In the genomic region with DNA sequence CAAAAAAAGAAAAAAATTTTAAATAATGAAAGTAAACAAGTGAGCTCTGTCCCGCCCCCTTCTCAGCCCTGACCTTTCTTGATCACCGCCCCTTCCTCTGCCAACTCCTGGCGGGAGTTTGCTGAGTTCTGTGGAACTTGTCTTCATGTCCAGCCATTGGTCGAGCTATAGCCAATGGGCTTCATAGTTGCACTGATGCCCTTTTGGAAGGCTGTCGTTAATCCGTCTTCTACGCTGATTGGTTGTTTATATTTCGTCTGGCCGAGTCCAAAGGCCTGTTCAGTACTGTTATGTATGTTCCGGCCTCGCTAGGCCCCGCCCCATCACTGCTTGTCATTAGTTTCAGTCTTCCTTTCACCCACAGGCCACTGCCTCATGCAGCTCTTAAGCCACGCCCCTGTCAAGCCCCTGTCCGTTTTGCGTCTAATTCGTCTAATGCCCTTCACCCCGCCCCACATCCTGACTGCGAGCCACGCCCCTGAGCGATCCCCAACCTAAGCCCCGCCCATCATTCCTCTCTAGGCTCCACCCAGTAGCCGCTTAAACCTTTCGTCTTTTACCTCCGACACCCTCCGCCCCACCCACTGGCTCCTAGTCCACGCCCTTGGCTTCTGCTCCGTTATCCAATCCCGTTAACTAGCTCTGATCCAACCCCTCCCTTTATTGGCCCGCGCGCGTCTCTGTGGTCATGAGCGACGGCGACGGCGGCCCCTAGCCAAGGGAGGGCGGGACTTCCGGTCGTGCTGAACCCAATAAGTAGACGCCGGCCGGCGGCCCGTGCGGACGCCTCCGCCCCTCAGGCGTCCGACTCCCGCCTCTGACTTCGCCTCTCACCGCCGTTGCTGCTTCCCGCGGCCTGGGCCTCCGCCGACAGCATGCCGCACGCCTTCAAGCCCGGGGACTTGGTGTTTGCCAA, we compare ENCODE assay signal across 8 mouse cellular contexts. TPM values are rescaled to one million over a fixed set of nuclear protein-coding genes. Genes with fewer than 3 reads are reported as not detected.
DNase-seq lines count a peak whose midpoint lies in the region; ATAC-seq and TF ChIP-seq lines count a peak whose summit lies in the region.

Gene Hdgfl2, plus strand, starts transcription at position 755 of the 916 bp plus-strand sequence.

- ATAC-seq in common myeloid progenitor, adult 5-6 weeks (replicated peaks; ENCODE audit: low read depth, poor library complexity, severe bottlenecking) = peak; percentile 75
- ATAC-seq in hindbrain, postnatal 0 days = peak; percentile 94
- peak; percentile 71 for ATAC-seq in megakaryocyte, adult 5-6 weeks (ENCODE audit: poor library complexity, severe bottlenecking)

- H3K9me3 ChIP-seq in hindbrain, postnatal 0 days (ENCODE audit: low read length) = no peaks in the 10 kb centered on the region

- DNase-seq in ZHBTc4 (ENCODE audit: low read depth, low spot score) = peak; percentile 100
- peak; percentile 100 for DNase-seq in gastrocnemius, adult 2 months
- DNase-seq in hindbrain, postnatal 0 days (ENCODE audit: low spot score) = peak; percentile 100
- peak; percentile 98 to 99 for DNase-seq in left cerebral cortex, adult 2 months (ENCODE audit: extremely low spot score in 1 of 2, low spot score in 2 of 2)
- peak; percentile 99 for DNase-seq in right cerebral cortex, adult 2 months (ENCODE audit: low spot score in 2 of 2)
- DNase-seq in urinary bladder, postnatal 14 days (ENCODE audit: low spot score) = peak; percentile 100

- peak within 1 kb of the TSS; percentile 97 for H3K4me2 ChIP-seq in hindbrain, postnatal 0 days (ENCODE audit: low read depth, low read length)

- peak within 1 kb of the TSS; percentile 94 for H3K27ac ChIP-seq in gastrocnemius, adult 2 months
- peak within 1 kb of the TSS; percentile 80 for H3K27ac ChIP-seq in hindbrain, postnatal 0 days
- H3K27ac ChIP-seq in left cerebral cortex, adult 2 months = peak within 1 kb of the TSS; percentile 72

- intact Hi-C loops in gastrocnemius, adult 2 months (cut with DNase I) = loop anchor here (5.0 kb wide), 1 partner anchor 42 kb away; the partner anchor contains the start of gene Sh3gl1
- intact Hi-C loops in left cerebral cortex, adult 2 months (cut with DNase I) = no loop called here

- H3K4me1 ChIP-seq in hindbrain, postnatal 0 days (ENCODE audit: insufficient read depth, low read length) = peaks cover 18% of the 10 kb centered on the region

- peaks cover 4% of the 10 kb centered on the region; the same call in 1 of the 2 replicates for H3K36me3 ChIP-seq in hindbrain, postnatal 0 days (ENCODE audit: insufficient read depth, low read length)

- H3K4me3 ChIP-seq in gastrocnemius, adult 2 months = peak within 1 kb of the TSS; percentile 83
- H3K4me3 ChIP-seq in hindbrain, postnatal 0 days (ENCODE audit: low read length) = peak within 1 kb of the TSS; percentile 96
- peak within 1 kb of the TSS; percentile 86 for H3K4me3 ChIP-seq in left cerebral cortex, adult 2 months

- WGBS in hindbrain, postnatal 0 days = 1% methylated on average over 61 of the region's 61 CpGs

- TF ChIP-seq CTCF in gastrocnemius, adult 2 months (IDR thresholded peaks at IDR 0.05) = no peak
- no peak for TF ChIP-seq CTCF in hindbrain, postnatal 0 days (IDR thresholded peaks at IDR 0.05; ENCODE audit: low read depth)
- no peak for TF ChIP-seq CTCF in left cerebral cortex, adult 2 months (IDR thresholded peaks at IDR 0.05)

- H3K27me3 ChIP-seq in hindbrain, postnatal 0 days (ENCODE audit: insufficient read depth, low read length) = no peaks in the 10 kb centered on the region

- H3K9ac ChIP-seq in hindbrain, postnatal 0 days (replicated peaks; ENCODE audit: low read length) = peak within 1 kb of the TSS; percentile 84

RNA-seq across cellular contexts. Expression of gene Hdgfl2, which starts in this region (rescaled TPM):
- total RNA-seq in common myeloid progenitor, adult 5-6 weeks (2017) = 70.4 and 79.9 TPM in 2 replicates
- total RNA-seq in gastrocnemius, adult 2 months (2021) = 10 to 100 TPM; 23.8 to 26.3 TPM
- total RNA-seq in hindbrain, postnatal 0 days (2014; rRNA removed) = 57.5 and 70.0 TPM in 2 replicates
- 109 and 119 TPM in 2 replicates for polyA plus RNA-seq in hindbrain, postnatal 0 days (2015; fragmentation: Nextera tagmentation; extraction: Ambion mirVana)
- 100 to 1,000 TPM; 102 to 109 TPM for total RNA-seq in left cerebral cortex, adult 2 months (2021)
- total RNA-seq in megakaryocyte, adult 5-6 weeks (2015) = 14.9 and 17.9 TPM in 2 replicates
- total RNA-seq in megakaryocyte, adult 5-6 weeks (2017) = 43.4 and 52.8 TPM in 2 replicates

Comparison
In these comparisons a context has a peak if more than half of its experiments do, and no peak if none do; other contexts are left out.
1. Peak in every context shown above with its lines: DNase-seq, ATAC-seq, H3K4me3 ChIP-seq and H3K27ac ChIP-seq.